Mouse (Mus musculus) CH12.LX (cell line): ENCODE measurements around the gene Timm22. TPM values are rescaled to one million over a fixed set of nuclear protein-coding genes. Genes with fewer than 3 reads are reported as not detected.

Experiments
- DNase-seq: peaks from one replicate; pipeline ENCODE4 v3.0.0-alpha.2; 2013; ENCODE audit errors: extremely low read depth
- H3K27ac ChIP-seq: 2 replicates; pipeline ENCODE4 v1.5.1; 2012; ENCODE audit warnings: low read depth, mild to moderate bottlenecking, control low read depth, moderate library complexity; ENCODE audit not compliant: insufficient read depth
- H3K27me3 ChIP-seq: replicated peaks from 2 replicates; pipeline ENCODE3; 2012; ENCODE audit warnings: inconsistent platforms
- H3K36me3 ChIP-seq, 2 experiments: replicated peaks in 1 of 2; 2 replicates each; pipeline versions ENCODE3 to v1.6.1; 2012; ENCODE audit warnings: inconsistent platforms in 1 of 2, low read length in 1 of 2, mild to moderate bottlenecking in 1 of 2, mixed read lengths in 1 of 2, moderate library complexity in 1 of 2; ENCODE audit not compliant: control insufficient read depth in 1 of 2, insufficient read depth in 1 of 2
- H3K4me1 ChIP-seq, 2 experiments: 2 replicates each; pipeline ENCODE4 v1.6.1; 2012; ENCODE audit warnings: inconsistent platforms in 1 of 2, moderate library complexity in 1 of 2; ENCODE audit not compliant: insufficient read depth in 2 of 2, control insufficient read depth in 1 of 2
- H3K4me2 ChIP-seq: 2 replicates; pipeline ENCODE4 v1.6.1; 2012; ENCODE audit warnings: low read depth, mild to moderate bottlenecking, control low read depth; ENCODE audit not compliant: poor library complexity, insufficient read depth, severe bottlenecking
- H3K4me3 ChIP-seq, 3 experiments: fragments of 150-350 bp in 1 of 3; sonication (generic) in 1 of 3; replicated peaks in 1 of 3; 2 replicates each; pipeline versions ENCODE3 to v1.5.1; 2011 to 2012; ENCODE audit warnings: low read depth in 2 of 3, low read length in 2 of 3, mild to moderate bottlenecking in 2 of 3, moderate library complexity in 2 of 3, control low read depth in 1 of 3, improper control_type of control experiment in 1 of 3, inconsistent platforms in 1 of 3, mixed read lengths in 1 of 3; ENCODE audit not compliant: poor library complexity in 1 of 3
- H3K79me2 ChIP-seq: replicated peaks from 2 replicates; pipeline ENCODE4 v1.6.1; 2012; ENCODE audit warnings: mild to moderate bottlenecking, moderate library complexity; ENCODE audit not compliant: control insufficient read depth, poor library complexity, insufficient read depth, severe bottlenecking; ENCODE audit errors: extremely low read depth
- H3K9ac ChIP-seq: 2 replicates; pipeline ENCODE4 v1.6.1; 2012; ENCODE audit warnings: low read depth, mild to moderate bottlenecking, control low read depth, moderate library complexity; ENCODE audit not compliant: insufficient read depth
- H3K9me3 ChIP-seq: replicated peaks from 2 replicates; pipeline ENCODE3; 2012; ENCODE audit warnings: low read length, inconsistent platforms, mixed read lengths
- BHLHE40 ChIP-seq: IDR thresholded peaks from 2 replicates; pipeline ENCODE4 v1.6.1; 2011; ENCODE audit warnings: mild to moderate bottlenecking, low read depth, low read length, improper control_type of control experiment
- CHD1 ChIP-seq: IDR thresholded peaks from 2 replicates; pipeline ENCODE4 v1.6.1; 2012; ENCODE audit warnings: low read depth, low read length, improper control_type of control experiment, inconsistent platforms
- CHD2 ChIP-seq: IDR thresholded peaks from 2 replicates; pipeline ENCODE4 v1.6.1; 2011; ENCODE audit warnings: low read length, improper control_type of control experiment
- CTCF ChIP-seq, 2 experiments: IDR thresholded peaks in 1 of 2; conservative IDR thresholded peaks in 1 of 2; 2 replicates each; pipeline ENCODE4 v1.5.1; 2011 to 2012; ENCODE audit warnings: low read depth in 2 of 2, low read length in 2 of 2, improper control_type of control experiment in 1 of 2, inconsistent platforms in 1 of 2, mild to moderate bottlenecking in 1 of 2, moderate library complexity in 1 of 2
- ELF1 ChIP-seq: IDR thresholded peaks from 2 replicates; pipeline ENCODE4 v1.6.1; 2014; ENCODE audit warnings: low read depth, mild to moderate bottlenecking, inconsistent platforms, low read length, improper control_type of control experiment
- GABPA ChIP-seq: IDR thresholded peaks from 2 replicates; pipeline ENCODE4 v1.6.1; 2012; ENCODE audit warnings: low read depth, low read length, improper control_type of control experiment, inconsistent platforms; ENCODE audit not compliant: insufficient replicate concordance
- IRF4 ChIP-seq: IDR thresholded peaks from 2 replicates; pipeline ENCODE4 v1.6.1; 2014; ENCODE audit warnings: low read depth, mild to moderate bottlenecking, inconsistent platforms, low read length, improper control_type of control experiment
- KAT2A ChIP-seq: IDR thresholded peaks from 2 replicates; pipeline ENCODE4 v1.6.1; 2012; ENCODE audit warnings: low read length, improper control_type of control experiment, inconsistent platforms; ENCODE audit not compliant: insufficient replicate concordance
- MAFK ChIP-seq: IDR thresholded peaks from 2 replicates; pipeline ENCODE4 v1.6.1; 2011; ENCODE audit warnings: low read length, improper control_type of control experiment; ENCODE audit not compliant: insufficient replicate concordance
- MAX ChIP-seq: IDR thresholded peaks from 2 replicates; pipeline ENCODE4 v1.6.1; 2011; ENCODE audit warnings: low read length, improper control_type of control experiment
- MAZ ChIP-seq: IDR thresholded peaks from 2 replicates; pipeline ENCODE4 v1.6.1; 2012; ENCODE audit warnings: low read depth, mild to moderate bottlenecking, inconsistent platforms, low read length, improper control_type of control experiment, moderate library complexity
- MXI1 ChIP-seq: IDR thresholded peaks from 2 replicates; pipeline ENCODE4 v1.6.1; 2011; ENCODE audit warnings: mild to moderate bottlenecking, low read depth, low read length, improper control_type of control experiment
- NRF1 ChIP-seq: IDR thresholded peaks from 2 replicates; pipeline ENCODE4 v1.6.1; 2014; ENCODE audit warnings: low read depth, mild to moderate bottlenecking, inconsistent platforms, low read length, improper control_type of control experiment, moderate library complexity
- POLR2A ChIP-seq: IDR thresholded peaks from 2 replicates; pipeline ENCODE4 v1.6.1; 2011; ENCODE audit warnings: low read depth, mild to moderate bottlenecking, improper control_type of control experiment, low read length
- RAD21 ChIP-seq: IDR thresholded peaks from 2 replicates; pipeline ENCODE4 v1.6.1; 2011; ENCODE audit warnings: low read depth, mild to moderate bottlenecking, low read length, improper control_type of control experiment, moderate library complexity
- SIN3A ChIP-seq: IDR thresholded peaks from 2 replicates; pipeline ENCODE4 v1.6.1; 2012; ENCODE audit warnings: low read length, improper control_type of control experiment, inconsistent platforms
- SMC3 ChIP-seq: IDR thresholded peaks from 2 replicates; pipeline ENCODE4 v1.6.1; 2011; ENCODE audit warnings: low read depth, low read length, improper control_type of control experiment
- TBP ChIP-seq: conservative IDR thresholded peaks from 2 replicates; pipeline ENCODE4 v1.6.1; 2011; ENCODE audit warnings: low read depth, low read length, improper control_type of control experiment
- UBTF ChIP-seq: IDR thresholded peaks from 2 replicates; pipeline ENCODE4 v1.6.1; 2012; ENCODE audit warnings: low read depth, mild to moderate bottlenecking, inconsistent platforms, low read length, improper control_type of control experiment, moderate library complexity
- USF1 ChIP-seq: IDR thresholded peaks from 2 replicates; pipeline ENCODE4 v1.6.1; 2014; ENCODE audit warnings: low read depth, mild to moderate bottlenecking, inconsistent platforms, low read length, improper control_type of control experiment
- USF2 ChIP-seq: conservative IDR thresholded peaks from 2 replicates; pipeline ENCODE4 v1.6.1; 2011; ENCODE audit warnings: low read depth, low read length, improper control_type of control experiment
- ZC3H11A ChIP-seq: IDR thresholded peaks from 2 replicates; pipeline ENCODE4 v1.6.1; 2012; ENCODE audit warnings: low read depth, mild to moderate bottlenecking, inconsistent platforms, low read length, improper control_type of control experiment
- ZMIZ1 ChIP-seq: IDR thresholded peaks from 2 replicates; pipeline ENCODE4 v1.6.1; 2012; ENCODE audit warnings: low read depth, mild to moderate bottlenecking, inconsistent platforms, low read length, improper control_type of control experiment
- ZNF384 ChIP-seq: IDR thresholded peaks from 2 replicates; pipeline ENCODE4 v1.6.1; 2012; ENCODE audit warnings: low read depth, low read length, improper control_type of control experiment, inconsistent platforms
- dilution Hi-C: fragments of 300-500 bp; cut with MboI; formaldehyde crosslinking; loops from 2 replicates; pipeline ENCODE4 v1.14.3; 2020; ENCODE audit warnings: low sequenced_read_pairs; ENCODE audit not compliant: extremely low pct_unique_long_range_greater_than_20kb, extremely low pct_ligation_motif_present
- in situ Hi-C: fragments of 300-500 bp; cut with MboI; formaldehyde crosslinking; loops from 3 replicates; pipeline ENCODE4 v1.14.3; 2019; ENCODE audit warnings: low sequenced_read_pairs, low pct_ligation_motif_present, low pct_unique_long_range_greater_than_20kb, mixed read lengths
- polyA plus RNA-seq: library from polyadenylated mRNA; unstranded; fragments of >175 nt; gene quantifications from 2 replicates; pipeline ENCODE4 v1.2.1, GENCODE M21; 2012; ENCODE audit warnings: low read depth; ENCODE audit not compliant: insufficient read length
- total RNA-seq, 2 experiments: library from RNA; depleted of rRNA; stranded (reverse); fragments of 300-350 nt in 1 of 2; fragments of >200 nt in 1 of 2; gene quantifications; 2 replicates each; pipeline ENCODE4 v1.2.3; 2012 to 2014

The Timm22 gene
- total and polyA plus RNA-seq, 3 experiments: 44.6 to 81.4 (median 53.8) TPM

GRCm38 (mm10) chr11:76405113-76405512 is 1.6 kb upstream of the Timm22 start:
- Histone ChIP-seq H3K9ac (no peak overlapping the region), H3K4me3 (no peak overlapping the region), H3K4me2 (no peak overlapping the region), H3K4me1 (peaks cover 6 to 37% of the 10 kb centered on the region in 2 experiments; a peak in 3 of 4 replicates), H3K27ac (no peak overlapping the region), H3K79me2 (peaks cover 24% of the 10 kb centered on the region), H3K36me3 (peaks cover 3 to 17% of the 10 kb centered on the region in 2 experiments), H3K9me3 (no peaks in the 10 kb centered on the region), H3K27me3 (no peaks in the 10 kb centered on the region)
- in situ Hi-C loops: loop anchor here (10.0 kb wide), 1 partner anchor 620 kb away; no protein-coding TSS in a partner anchor
- TF ChIP-seq USF2 (peak; percentile 54), ZMIZ1 (no peak), BHLHE40 (peak; percentile 73), USF1 (peak; percentile 71)
- dilution Hi-C loops: no loop called here
- DNase-seq: no peak

GRCm38 (mm10) chr11:76405626-76406264 is 1.0 kb upstream of the Timm22 start:
- Histone ChIP-seq H3K9ac (no peak overlapping the region), H3K79me2 (peaks cover 25% of the 10 kb centered on the region), H3K4me3 (no peak overlapping the region), H3K9me3 (no peaks in the 10 kb centered on the region), H3K4me1 (peaks cover 6 to 35% of the 10 kb centered on the region in 2 experiments; a peak in 3 of 4 replicates), H3K27me3 (no peaks in the 10 kb centered on the region), H3K27ac (no peak overlapping the region), H3K4me2 (no peak overlapping the region), H3K36me3 (peaks cover 4 to 19% of the 10 kb centered on the region in 2 experiments)
- no peak for TF ChIP-seq POLR2A
- peak; percentile 68; the same call in 1 of the 2 replicates for TF ChIP-seq ELF1
- in situ Hi-C loops: loop anchor here (10.0 kb wide), 1 partner anchor 621 kb away; no protein-coding TSS in a partner anchor
- DNase-seq: no peak
- dilution Hi-C loops: no loop called here

- H3K4me1 ChIP-seq: peaks cover 0 to 28% of the 10 kb centered on the region in 2 experiments; a peak in 2 of 4 replicates
- no peaks in the 10 kb centered on the region for H3K27me3 ChIP-seq
- no peaks in the 10 kb centered on the region for H3K9me3 ChIP-seq
- peak; percentile 78 for DNase-seq
- no peak overlapping the region for H3K27ac ChIP-seq
- H3K4me2 ChIP-seq: no peak overlapping the region
- in situ Hi-C loops: no loop called here
- dilution Hi-C loops: no loop called here
- no peak overlapping the region for H3K4me3 ChIP-seq
- H3K79me2 ChIP-seq: peaks cover 25% of the 10 kb centered on the region
- peaks cover 41 to 66% of the 10 kb centered on the region in 2 experiments for H3K36me3 ChIP-seq
- H3K9ac ChIP-seq: no peak overlapping the region
- no peak for TF ChIP-seq BHLHE40
- no peak; the same call in 1 of the 2 replicates for TF ChIP-seq MAFK
- TF ChIP-seq ZC3H11A: no peak
- TF ChIP-seq USF1: no peak
- TF ChIP-seq MXI1: no peak
- TF ChIP-seq TBP: no peak
- TF ChIP-seq CHD1: no peak
- no peak for TF ChIP-seq USF2
- no peak for TF ChIP-seq MAZ
- TF ChIP-seq POLR2A: no peak
- no peak for TF ChIP-seq ZMIZ1
- TF ChIP-seq SIN3A: no peak
- TF ChIP-seq CTCF (conservative IDR thresholded peaks at IDR 0.05 in 1 of 2, IDR thresholded peaks at IDR 0.05 in 1 of 2; ENCODE audit: low read depth in 2 of 2, low read length in 2 of 2): peak; percentile 76 to 84
- TF ChIP-seq CHD2: no peak
- no peak for TF ChIP-seq GABPA
- TF ChIP-seq KAT2A: no peak
- peak; percentile 51 for TF ChIP-seq SMC3
- TF ChIP-seq RAD21: peak; percentile 58
- no peak for TF ChIP-seq IRF4
- TF ChIP-seq UBTF: no peak
- no peak for TF ChIP-seq NRF1
- TF ChIP-seq MAX: no peak
- no peak for TF ChIP-seq ZNF384
These were observed 4.1 kb downstream of the Timm22 start for GRCm38 (mm10) chr11:76410826-76411225.
